Mouse (Mus musculus) ovary, postnatal 10 days (tissue): Measurements from ENCODE around the gene Mmp7.

ENCODE experiments used
- DNase-seq: peaks from one replicate; pipeline ENCODE4 v3.0.0; 2022; ENCODE audit warnings: low spot score

The Mmp7 gene

DNA sequence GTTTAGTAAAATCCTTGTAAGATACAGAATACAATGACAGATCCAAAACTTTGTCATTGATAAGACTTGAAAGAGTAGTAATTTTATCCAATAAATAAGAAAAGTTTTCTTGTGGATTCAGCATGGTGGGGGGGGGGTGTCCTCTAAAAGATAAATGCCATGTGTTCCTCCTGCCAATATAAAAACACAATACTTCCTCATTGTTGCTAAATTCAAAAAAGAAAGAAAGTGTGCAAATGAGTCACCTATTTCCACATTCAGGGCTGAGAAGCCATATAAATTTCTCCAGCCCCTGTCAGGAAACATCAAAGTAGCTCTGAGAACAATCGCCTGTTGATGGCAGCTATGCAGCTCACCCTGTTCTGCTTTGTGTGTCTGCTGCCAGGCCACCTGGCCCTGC lies at the start of gene Mmp7:
Gene Mmp7, plus strand, starts transcription at position 301 of the 400 bp plus-strand sequence.
- no peak for DNase-seq

DNA sequence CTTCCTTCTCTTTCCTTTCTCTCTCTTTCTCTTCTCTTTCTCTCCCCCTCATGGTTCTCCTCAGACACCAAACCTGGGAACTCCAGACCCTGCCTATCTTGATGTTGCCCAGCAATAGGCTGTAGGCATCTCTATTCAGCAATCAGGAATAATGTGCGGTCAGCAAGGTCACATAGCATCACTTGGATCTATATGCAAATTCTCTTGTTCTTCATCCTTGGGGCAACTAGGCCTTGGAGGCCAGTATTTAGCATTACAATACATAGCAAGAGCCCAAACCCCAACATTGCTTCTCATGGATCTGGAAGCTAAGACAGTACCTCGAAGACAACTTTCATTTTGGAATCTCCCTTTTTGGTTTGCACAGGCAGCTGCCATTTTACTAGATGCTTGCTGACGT lies 44.0 kb upstream of the Mmp7 start:
- no peak for DNase-seq

GRCm38 (mm10) chr9:7650397-7651180 lies 41.3 kb upstream of the Mmp7 start:
- DNase-seq, result no peak

GRCm38 (mm10) chr9:7652351-7653085 lies 39.4 kb upstream of the Mmp7 start:
- no peak for DNase-seq

DNA sequence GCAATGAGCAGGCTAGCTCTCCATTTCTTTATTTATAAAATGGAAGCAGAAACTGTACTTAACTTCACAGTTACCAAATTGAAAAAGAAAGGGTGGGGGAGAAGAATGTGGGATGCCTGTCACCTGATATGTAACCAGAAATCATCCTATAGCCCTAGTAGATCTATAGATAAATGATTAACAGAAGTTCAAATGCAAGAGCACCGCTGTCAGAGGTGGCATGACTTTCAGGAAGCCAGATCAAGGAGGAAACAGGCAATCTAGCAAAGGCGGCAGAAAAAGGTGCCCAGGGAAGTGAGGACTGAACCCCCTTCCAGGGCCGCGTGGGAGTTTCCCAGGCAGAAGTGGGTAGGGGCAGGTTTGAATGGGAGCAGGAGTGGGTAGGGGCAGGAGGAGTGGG lies 33.9 kb upstream of the Mmp7 start:
- no peak for DNase-seq

- no peak for DNase-seq
Measured at GRCm38 (mm10) chr9:7659469-7660020, 32.3 kb upstream of the Mmp7 start.

DNA sequence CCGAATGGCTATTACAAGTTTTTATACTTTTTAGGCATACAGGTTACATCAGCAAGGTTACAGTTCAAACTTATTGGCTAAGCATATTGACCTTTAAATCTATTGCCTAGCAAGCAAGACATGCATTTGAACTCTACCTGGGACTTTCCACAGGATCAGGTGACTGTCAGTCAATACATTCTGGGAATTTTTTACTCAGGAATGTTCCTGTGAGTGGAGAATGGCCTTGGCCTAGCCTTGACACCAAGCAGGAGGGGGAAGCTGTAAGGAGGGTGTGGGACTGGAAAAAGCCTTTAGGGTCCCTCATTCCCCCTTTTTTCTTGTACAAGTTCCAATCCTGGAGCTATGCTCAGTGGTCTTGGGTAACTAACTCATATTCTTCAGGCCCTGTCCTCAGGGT lies 30.5 kb upstream of the Mmp7 start:
- DNase-seq, result no peak

GRCm38 (mm10) chr9:7669674-7670073 lies 22.2 kb upstream of the Mmp7 start:
- no peak for DNase-seq

- DNase-seq, result no peak
Measured at GRCm38 (mm10) chr9:7672985-7673384, 18.9 kb upstream of the Mmp7 start.

DNA sequence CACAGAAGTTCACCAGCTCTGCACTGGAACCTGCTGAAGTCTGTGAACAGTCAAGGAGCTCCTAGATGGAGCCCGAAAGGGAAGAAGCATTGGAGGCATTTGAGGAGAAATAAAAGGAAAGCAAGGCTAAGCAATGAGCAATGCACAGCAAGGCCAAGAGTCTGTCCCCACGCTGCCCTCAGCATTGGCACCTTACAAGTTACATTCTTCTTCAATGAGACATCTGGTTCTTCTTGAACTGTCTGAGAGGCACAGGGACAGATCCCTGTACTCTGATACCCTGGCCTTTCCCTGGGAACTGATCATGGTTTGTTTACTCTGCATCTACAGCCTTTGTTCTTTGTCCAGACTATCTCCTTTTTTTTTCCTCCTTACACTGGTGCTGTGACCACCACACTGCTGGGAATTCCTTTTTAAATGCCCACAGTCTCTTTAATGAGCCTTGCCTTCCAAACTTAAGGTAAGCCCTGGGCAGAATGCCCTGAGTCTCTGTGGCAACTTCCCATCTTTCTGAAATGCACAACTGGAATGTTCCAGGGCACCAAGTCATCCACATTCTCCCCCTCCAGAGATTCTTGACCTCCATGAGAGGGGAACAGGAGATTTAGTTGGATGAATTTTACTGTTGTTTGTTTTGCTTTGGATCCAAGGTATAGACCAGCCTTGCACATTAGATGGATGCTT lies 13.6 kb upstream of the Mmp7 start:
- no peak for DNase-seq

GRCm38 (mm10) chr9:7682081-7682618 lies 9.7 kb upstream of the Mmp7 start:
- no peak for DNase-seq

DNA sequence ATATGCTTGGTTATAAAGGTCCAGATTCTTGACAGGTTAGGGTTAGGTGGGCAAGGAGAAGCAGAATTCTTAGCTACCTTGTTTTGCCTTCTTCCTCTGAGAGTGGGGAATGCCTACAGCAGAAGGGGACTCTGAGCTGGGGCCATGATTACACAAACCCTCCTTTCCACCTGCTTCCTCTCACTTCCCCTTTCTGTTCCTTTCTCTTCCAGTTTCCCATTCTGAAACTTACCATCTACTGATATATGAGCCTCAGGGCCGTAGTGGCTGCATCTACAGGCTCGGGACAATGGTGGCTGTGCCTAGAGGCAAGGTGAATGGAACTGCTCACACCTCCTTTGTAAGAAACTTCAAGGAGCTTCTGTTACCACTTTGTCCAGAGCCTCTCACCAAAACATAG lies 5.9 kb upstream of the Mmp7 start:
- no peak for DNase-seq

DNA sequence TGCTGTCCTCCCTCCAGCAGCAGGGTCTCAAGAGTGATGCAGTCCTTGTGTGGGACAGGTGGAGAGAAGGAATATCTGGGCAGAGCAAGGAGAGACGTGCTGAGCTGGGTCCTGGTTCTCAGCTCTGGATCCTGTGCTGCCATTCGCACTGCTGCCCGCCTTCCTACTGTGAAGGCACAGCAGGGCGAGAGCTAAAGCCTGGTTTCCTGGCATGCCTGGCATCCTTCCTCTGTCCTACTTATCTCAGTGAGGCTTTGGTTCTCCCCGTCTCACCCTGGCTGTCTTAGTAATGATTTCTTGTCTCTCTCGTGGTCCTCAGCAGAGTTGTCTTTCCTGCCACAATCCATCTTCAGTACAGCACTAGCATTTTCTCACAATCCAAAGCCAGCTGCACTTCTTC lies 2.1 kb upstream of the Mmp7 start:
- no peak for DNase-seq

DNA sequence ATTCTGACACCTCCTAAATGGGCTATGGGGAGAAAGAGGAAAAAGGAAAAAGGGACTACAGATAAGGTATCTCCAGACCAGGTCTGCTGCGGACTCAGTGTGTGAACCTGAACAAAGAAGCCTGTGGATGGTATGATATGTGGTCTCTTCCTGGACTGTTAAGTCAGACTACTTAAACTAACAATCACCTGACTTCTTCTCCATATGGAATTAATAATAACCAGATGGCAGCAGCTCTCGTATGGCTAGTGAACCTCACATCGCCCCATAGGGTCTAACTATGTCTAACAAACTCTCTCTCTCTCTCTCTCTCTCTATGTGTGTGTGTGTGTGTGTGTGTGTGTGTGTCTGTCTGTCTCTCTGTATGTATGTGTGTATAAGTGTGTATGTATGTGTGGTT lies 2.1 kb downstream of the Mmp7 start:
- no peak for DNase-seq

GRCm38 (mm10) chr9:7695646-7696045 lies 3.8 kb downstream of the Mmp7 start:
- no peak for DNase-seq

- no peak for DNase-seq
Measured at GRCm38 (mm10) chr9:7708698-7709097, 16.8 kb downstream of the Mmp7 start.

- DNase-seq, result no peak
Measured at GRCm38 (mm10) chr9:7711196-7711595, 19.3 kb downstream of the Mmp7 start.

GRCm38 (mm10) chr9:7714062-7714907 lies 22.4 kb downstream of the Mmp7 start:
- DNase-seq, result no peak

DNA sequence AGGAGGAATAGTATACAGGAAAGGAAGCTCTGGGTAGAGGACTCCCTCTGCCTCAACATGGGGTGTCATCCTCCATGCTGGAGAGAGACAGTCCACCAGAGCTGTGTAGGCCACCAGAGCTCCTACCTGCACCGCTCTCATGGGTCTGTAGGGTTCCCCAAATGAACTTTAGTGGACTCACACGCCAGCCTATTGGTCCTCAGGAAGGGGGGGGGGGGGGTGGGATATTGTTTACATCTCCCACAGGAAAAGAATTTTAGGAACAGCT lies 23.0 kb downstream of the Mmp7 start:
- no peak for DNase-seq

DNA sequence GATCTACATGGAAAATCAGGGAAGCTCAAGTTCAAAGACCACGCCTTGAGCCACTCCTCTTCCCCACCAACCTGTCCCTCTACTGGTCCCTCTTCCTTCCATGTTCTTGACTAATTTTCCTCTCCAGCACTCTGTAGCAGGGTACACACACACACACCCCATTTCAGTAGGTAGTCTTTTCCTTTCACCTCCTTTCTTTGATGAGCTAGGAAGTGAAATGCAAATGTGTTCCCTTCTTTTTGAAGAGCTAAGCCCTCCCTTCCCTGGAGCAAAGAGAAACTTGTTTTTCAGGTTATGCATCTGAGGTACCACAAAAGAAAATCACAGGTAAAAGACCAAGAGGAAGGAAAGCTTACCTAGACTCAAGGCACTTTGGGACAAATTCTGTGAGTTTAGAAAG lies 29.7 kb downstream of the Mmp7 start:
- no peak for DNase-seq

- DNase-seq, result no peak
Measured at GRCm38 (mm10) chr9:7728997-7729396, 37.1 kb downstream of the Mmp7 start.

GRCm38 (mm10) chr9:7742696-7743095 lies 50.8 kb downstream of the Mmp7 start:
- no peak for DNase-seq
